ENCODE assay signal across 18 mouse cellular contexts in the genomic region with DNA sequence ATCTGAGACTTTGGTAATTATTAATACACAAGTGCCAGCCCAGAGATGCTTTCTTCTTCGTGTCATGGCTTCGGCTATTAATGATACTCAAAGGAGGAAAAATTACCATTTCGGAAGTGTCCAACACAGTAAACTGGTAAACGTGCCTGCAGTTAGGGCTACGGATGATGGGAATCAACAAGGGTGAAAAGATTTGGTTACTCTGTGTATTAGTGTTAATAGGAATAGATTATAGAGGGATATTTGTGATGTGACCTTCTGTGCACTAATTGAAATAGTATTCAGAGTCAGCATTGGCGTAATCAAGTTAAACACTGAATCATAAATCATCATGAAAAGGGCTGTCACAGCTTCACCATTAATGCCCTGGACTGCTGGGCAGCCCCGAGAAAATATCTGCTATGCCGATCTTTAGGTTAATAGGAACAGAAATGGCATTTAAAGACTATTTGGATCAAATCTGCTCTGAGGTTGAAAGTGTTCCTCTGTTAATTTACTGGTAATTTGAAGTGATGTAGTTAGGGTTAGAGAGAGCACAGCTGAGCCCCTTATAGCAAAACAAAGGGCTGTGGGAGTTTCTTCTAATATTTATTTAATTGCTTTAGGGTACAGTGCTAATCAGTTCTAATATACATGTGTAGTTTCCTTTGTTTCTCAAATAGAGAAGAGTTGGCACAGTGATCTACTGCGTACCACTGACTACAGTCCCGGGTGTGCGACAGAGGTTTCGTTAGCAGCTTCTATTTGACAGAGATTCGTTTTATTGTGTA.
A peak's percentile ranks its signal among the peaks of the same experiment; 100 is the strongest.
DNase-seq lines count a peak whose midpoint lies in the region; ATAC-seq and TF ChIP-seq lines count a peak whose summit lies in the region.
"Had no signal": no experiment of that assay in that cellular context is flagged by ENCODE, and none has a peak within 500 bp of the region (broad histone marks: within the 10 kb centered on the region; RNA-seq: fewer than 3 reads in every experiment).

No protein-coding gene starts in this region.

- no peak overlapping the region for H3K4me3 ChIP-seq in stomach, embryonic 14.5 days (ENCODE audit: low read depth, low read length)
- H3K4me3 ChIP-seq in stomach, postnatal 0 days (ENCODE audit: low read depth, low read length), result no peak overlapping the region
- H3K4me3 ChIP-seq in hindbrain, embryonic 10.5 days, result no peak overlapping the region
- H3K4me3 ChIP-seq in limb, embryonic 12.5 days (replicated peaks), result no peak overlapping the region
- no peak overlapping the region for H3K4me3 ChIP-seq in liver, postnatal 0 days (ENCODE audit: low read depth, low read length)
- H3K4me3 ChIP-seq: limb, embryonic 13.5 days; myocyte had no signal

- ATAC-seq in stomach, embryonic 14.5 days (ENCODE audit: insufficient number of reproducible peaks, insufficient read depth, low FRiP score, low read depth), result 0 out of 2 replicates have a peak, but pooled peaks have one; percentile 14
- no peak for ATAC-seq in stomach, postnatal 0 days (ENCODE audit: low FRiP score, low TSS enrichment)
- ATAC-seq in limb, embryonic 12.5 days (ENCODE audit: insufficient number of reproducible peaks, insufficient read depth, low FRiP score, low TSS enrichment, low read depth), result no peak
- ATAC-seq in liver, postnatal 0 days, result no peak
- ATAC-seq: CD4-positive, CD25-positive, alpha-beta regulatory T cell, adult 4 months had no signal

- no peak overlapping the region for H3K4me2 ChIP-seq in stomach, embryonic 14.5 days (replicated peaks; ENCODE audit: low read depth, low read length)
- H3K4me2 ChIP-seq in stomach, postnatal 0 days (replicated peaks; ENCODE audit: low read depth), result no peak overlapping the region
- no peak overlapping the region for H3K4me2 ChIP-seq in limb, embryonic 12.5 days
- H3K4me2 ChIP-seq in liver, postnatal 0 days (ENCODE audit: low read depth, low read length), result no peak overlapping the region

- DNase-seq in stomach, postnatal 0 days (ENCODE audit: low spot score), result no peak
- DNase-seq in hindbrain, embryonic 10.5 days (ENCODE audit: low spot score), result no peak
- DNase-seq in cerebellum, adult 11 months, result no peak
- no peak for DNase-seq in ovary, adult 18-20 months (ENCODE audit: low spot score)
- DNase-seq in liver, postnatal 0 days, result no peak
- DNase-seq: cerebellum, adult 2 months; heart, adult 18-20 months; heart, postnatal 10 days; kidney, adult 18-20 months; kidney, postnatal 4 days; layer of hippocampus, postnatal 36 days; lung, postnatal 4 days; spleen, adult 18-20 months had no signal

- no peak overlapping the region for H3K9ac ChIP-seq in stomach, embryonic 14.5 days (replicated peaks; ENCODE audit: low read depth, low read length)
- H3K9ac ChIP-seq in stomach, postnatal 0 days (ENCODE audit: low read length), result no peak overlapping the region
- H3K9ac ChIP-seq in limb, embryonic 12.5 days (replicated peaks), result no peak overlapping the region
- H3K9ac ChIP-seq in liver, postnatal 0 days (replicated peaks), result no peak overlapping the region
- H3K9ac ChIP-seq: limb, embryonic 13.5 days had no signal

- no peaks in the 10 kb centered on the region for H3K36me3 ChIP-seq in stomach, embryonic 14.5 days (ENCODE audit: control insufficient read depth, insufficient read depth, low read length)
- no peaks in the 10 kb centered on the region for H3K36me3 ChIP-seq in stomach, postnatal 0 days (ENCODE audit: control insufficient read depth, insufficient read depth, low read length)
- no peaks in the 10 kb centered on the region for H3K36me3 ChIP-seq in hindbrain, embryonic 10.5 days
- no peaks in the 10 kb centered on the region for H3K36me3 ChIP-seq in limb, embryonic 12.5 days
- H3K36me3 ChIP-seq in liver, postnatal 0 days (replicated peaks; ENCODE audit: insufficient read depth, low read length), result no peaks in the 10 kb centered on the region
- H3K36me3 ChIP-seq: limb, embryonic 13.5 days had no signal

- H3K27me3 ChIP-seq in stomach, embryonic 14.5 days (ENCODE audit: control insufficient read depth, insufficient read depth, low read length), result no peaks in the 10 kb centered on the region
- H3K27me3 ChIP-seq in stomach, postnatal 0 days (ENCODE audit: control insufficient read depth, insufficient read depth, low read length), result no peaks in the 10 kb centered on the region
- H3K27me3 ChIP-seq in hindbrain, embryonic 10.5 days (ENCODE audit: insufficient read depth, poor library complexity, severe bottlenecking), result no peaks in the 10 kb centered on the region
- no peaks in the 10 kb centered on the region; the same call in 1 of the 2 replicates for H3K27me3 ChIP-seq in limb, embryonic 12.5 days
- H3K27me3 ChIP-seq in liver, postnatal 0 days (ENCODE audit: insufficient read depth, low read length), result no peaks in the 10 kb centered on the region
- H3K27me3 ChIP-seq: limb, embryonic 13.5 days had no signal

- H3K27ac ChIP-seq in stomach, embryonic 14.5 days (ENCODE audit: low read length), result no peak overlapping the region
- H3K27ac ChIP-seq in stomach, postnatal 0 days (replicated peaks), result no peak overlapping the region
- H3K27ac ChIP-seq in hindbrain, embryonic 10.5 days, result peak overlapping the region; percentile 53; the same call in 1 of the 2 replicates
- 0 out of 2 replicates have a peak overlapping the region, but pooled peaks have one; percentile 12 for H3K27ac ChIP-seq in limb, embryonic 12.5 days
- H3K27ac ChIP-seq in liver, postnatal 0 days (ENCODE audit: low read depth), result no peak overlapping the region
- H3K27ac ChIP-seq: limb, embryonic 13.5 days had no signal

- TF ChIP-seq CTCF in stomach, postnatal 0 days (IDR thresholded peaks at IDR 0.05; ENCODE audit: low read depth), result no peak
- no peak for TF ChIP-seq CTCF in liver, postnatal 0 days (IDR thresholded peaks at IDR 0.05; ENCODE audit: low read depth)

- no peaks in the 10 kb centered on the region for H3K9me3 ChIP-seq in stomach, embryonic 14.5 days (ENCODE audit: control insufficient read depth, low read depth, low read length)
- H3K9me3 ChIP-seq in stomach, postnatal 0 days (ENCODE audit: control insufficient read depth, low read length), result no peaks in the 10 kb centered on the region
- H3K9me3 ChIP-seq in hindbrain, embryonic 10.5 days, result no peaks in the 10 kb centered on the region
- H3K9me3 ChIP-seq in limb, embryonic 12.5 days, result no peaks in the 10 kb centered on the region
- H3K9me3 ChIP-seq in liver, postnatal 0 days (ENCODE audit: low read length), result no peaks in the 10 kb centered on the region
- H3K9me3 ChIP-seq: limb, embryonic 13.5 days had no signal

- 65% methylated on average over 13 of the region's 13 CpGs for WGBS in stomach, embryonic 14.5 days
- WGBS in stomach, postnatal 0 days, result 68% methylated on average over 13 of the region's 13 CpGs
- 80% methylated on average over 13 of the region's 13 CpGs for WGBS in hindbrain, embryonic 10.5 days
- WGBS in limb, embryonic 12.5 days, result 42% methylated on average over 13 of the region's 13 CpGs
- 80% methylated on average over 13 of the region's 13 CpGs for WGBS in liver, postnatal 0 days (ENCODE audit: insufficient replicate concordance)

- TF ChIP-seq EP300 in stomach, postnatal 0 days (optimal IDR thresholded peaks at IDR 0.05), result no peak
- no peak for TF ChIP-seq EP300 in liver, postnatal 0 days (IDR thresholded peaks at IDR 0.05; ENCODE audit: low read depth)

- no peaks in the 10 kb centered on the region for H3K4me1 ChIP-seq in stomach, embryonic 14.5 days (ENCODE audit: control insufficient read depth, insufficient read depth, low read length)
- no peaks in the 10 kb centered on the region for H3K4me1 ChIP-seq in stomach, postnatal 0 days (replicated peaks; ENCODE audit: control insufficient read depth, insufficient read depth)
- H3K4me1 ChIP-seq in hindbrain, embryonic 10.5 days (replicated peaks), result peaks cover 20% of the 10 kb centered on the region
- H3K4me1 ChIP-seq in limb, embryonic 12.5 days (replicated peaks), result peaks cover 14% of the 10 kb centered on the region
- no peaks in the 10 kb centered on the region for H3K4me1 ChIP-seq in liver, postnatal 0 days (ENCODE audit: insufficient read depth)

Comparison
In these comparisons a context has a peak if more than half of its experiments do, and no peak if none do; other contexts are left out.
1. H3K27ac ChIP-seq: peak in hindbrain, embryonic 10.5 days (single experiment) and limb, embryonic 12.5 days (single experiment); none in stomach, embryonic 14.5 days (single experiment), stomach, postnatal 0 days (single experiment) and liver, postnatal 0 days (single experiment).